Mouse (Mus musculus) intestine, embryonic 15.5 days (tissue): Measurements from ENCODE around the gene Zfp324. TPM values are rescaled to one million over a fixed set of nuclear protein-coding genes. Genes with fewer than 3 reads are reported as not detected.
A peak's percentile ranks its signal among the peaks of the same experiment; 100 is the strongest.

ENCODE experiments used
- ATAC-seq: fragments of 200-750 bp; cut with Nextera tagmentation; 2 replicates; pipeline ENCODE4 v1.8.0; 2017; ENCODE audit warnings: moderate TSS enrichment, moderate library complexity
- H3K27ac ChIP-seq: fragments of 300-500 bp; sonication (generic); 2 replicates; pipeline ENCODE4 v1.5.1; 2015; ENCODE audit warnings: mild to moderate bottlenecking, inconsistent platforms
- H3K27me3 ChIP-seq: fragments of 300-500 bp; sonication (generic); replicated peaks from 2 replicates; pipeline ENCODE4 v1.6.1; 2015; ENCODE audit warnings: inconsistent platforms
- H3K36me3 ChIP-seq: fragments of 300-500 bp; sonication (generic); 2 replicates; pipeline ENCODE4 v1.6.1; 2015; ENCODE audit warnings: inconsistent platforms
- H3K4me1 ChIP-seq: fragments of 300-500 bp; sonication (generic); replicated peaks from 2 replicates; pipeline ENCODE4 v1.6.1; 2015; ENCODE audit warnings: inconsistent platforms
- H3K4me2 ChIP-seq: fragments of 300-500 bp; sonication (generic); replicated peaks from 2 replicates; pipeline ENCODE4 v1.6.1; 2015; ENCODE audit warnings: mild to moderate bottlenecking, inconsistent platforms
- H3K4me3 ChIP-seq: fragments of 300-500 bp; sonication (generic); replicated peaks from 2 replicates; pipeline ENCODE4 v1.5.1; 2015; ENCODE audit warnings: inconsistent platforms
- H3K9ac ChIP-seq: fragments of 300-500 bp; sonication (generic); 2 replicates; pipeline ENCODE4 v1.6.1; 2015; ENCODE audit warnings: inconsistent platforms
- H3K9me3 ChIP-seq: fragments of 300-500 bp; sonication (generic); 2 replicates; pipeline ENCODE4 v1.6.1; 2016; ENCODE audit warnings: inconsistent platforms
- WGBS: fragments of 180-500 bp; shearing (Covaris S2); methylation state at CpG from one replicate; pipeline ENCODE4 v1.1.7; 2015; 5-methylcytosine and 5-hydroxymethylcytosine counted together
- polyA plus RNA-seq: library from polyadenylated mRNA; unstranded; fragments of >200 nt; fragmentation: Nextera tagmentation; extraction: Ambion mirVana; gene quantifications from 2 replicates; pipeline ENCODE4 v1.2.1, GENCODE M21; 2015

The Zfp324 gene
- polyA plus RNA-seq, 1 experiment from 2014 or later = 8.3 TPM

- Histone ChIP-seq H3K4me1 (peaks cover 23% of the 10 kb centered on the region), H3K4me3 (peak overlapping the region; percentile 94), H3K4me2 (peak overlapping the region; percentile 91), H3K9ac (peak overlapping the region; percentile 98), H3K27ac (peak overlapping the region; percentile 100), H3K36me3 (peaks cover 16% of the 10 kb centered on the region), H3K9me3 (no peaks in the 10 kb centered on the region), H3K27me3 (no peaks in the 10 kb centered on the region)
- WGBS = 2% methylated on average over 31 of the region's 31 CpGs
- peak; percentile 72 for ATAC-seq
These were observed 57.3 kb downstream of the Zfp324 start for GRCm38 (mm10) chr7:13022773-13023535.

Other genes with a start within 250 kb of the Zfp324 start
- gene Vmn2r56, start 230.8 kb upstream of the Zfp324 start, polyA plus RNA-seq = not detected in 2 replicates
- 4.3 and 4.6 TPM in 2 replicates for gene Zscan18, start 162.2 kb upstream of the Zfp324 start, polyA plus RNA-seq
- 10.6 and 10.8 TPM in 2 replicates for gene Zfp329, start 147.0 kb upstream of the Zfp324 start, polyA plus RNA-seq
- 27.5 and 27.9 TPM in 2 replicates for gene Zfp110, start 131.1 kb upstream of the Zfp324 start, polyA plus RNA-seq
- gene Zfp128, start 84.7 kb upstream of the Zfp324 start, polyA plus RNA-seq = 3.1 and 3.3 TPM in 2 replicates
- 12.2 and 12.7 TPM in 2 replicates for gene Zscan22, start 68.0 kb upstream of the Zfp324 start, polyA plus RNA-seq
- gene Rps5, start 43.5 kb upstream of the Zfp324 start, polyA plus RNA-seq = 1,008 and 1,147 TPM in 2 replicates
- 0.33 and 0.47 TPM in 2 replicates for gene Rnf225, start 38.4 kb upstream of the Zfp324 start, polyA plus RNA-seq
- gene Zfp446, start 12.0 kb downstream of the Zfp324 start, polyA plus RNA-seq = 6.7 and 6.8 TPM in 2 replicates
- gene Slc27a5, start 32.4 kb downstream of the Zfp324 start, polyA plus RNA-seq = 0.41 and 0.53 TPM in 2 replicates
- gene Trim28, start 33.3 kb downstream of the Zfp324 start, polyA plus RNA-seq = 218 and 244 TPM in 2 replicates
- gene Zbtb45, start 44.2 kb downstream of the Zfp324 start, polyA plus RNA-seq = 20.7 and 21.2 TPM in 2 replicates
- gene Chmp2a, start 69.0 kb downstream of the Zfp324 start, polyA plus RNA-seq = 162 and 177 TPM in 2 replicates
- 109 and 118 TPM in 2 replicates for gene Ube2m, start 72.4 kb downstream of the Zfp324 start, polyA plus RNA-seq
- 2.1 and 2.5 TPM in 2 replicates for gene Mzf1, start 88.9 kb downstream of the Zfp324 start, polyA plus RNA-seq
- not detected in 2 replicates for gene Vmn1r85, start 129.3 kb downstream of the Zfp324 start, polyA plus RNA-seq
- gene Vmn1r86, start 154.1 kb downstream of the Zfp324 start, polyA plus RNA-seq = not detected in 2 replicates
- gene Vmn1r87, start 174.3 kb downstream of the Zfp324 start, polyA plus RNA-seq = not detected in 2 replicates
- gene Vmn1r88, start 193.7 kb downstream of the Zfp324 start, polyA plus RNA-seq = not detected in 2 replicates
- gene Vmn1r89, start 247.2 kb downstream of the Zfp324 start, polyA plus RNA-seq = not detected in 2 replicates